Mouse (Mus musculus) embryonic facial prominence, embryonic 11.5 days (tissue): ENCODE data around the gene Smad3. TPM values are rescaled to one million over a fixed set of nuclear protein-coding genes. Genes with fewer than 3 reads are reported as not detected.
A peak's percentile ranks its signal among the peaks of the same experiment; 100 is the strongest.

ENCODE experiments used
- ATAC-seq: fragments of 200-750 bp; cut with Nextera tagmentation; replicated peaks from 2 replicates; pipeline ENCODE4 v1.8.0; 2017; ENCODE audit warnings: low read depth; ENCODE audit not compliant: insufficient number of reproducible peaks, low FRiP score, low TSS enrichment
- DNase-seq: peaks from one replicate; pipeline ENCODE4 v3.0.0-alpha.2; 2015; ENCODE audit warnings: low spot score
- H3K27ac ChIP-seq: fragments of 300-500 bp; sonication (generic); replicated peaks from 2 replicates; pipeline ENCODE4 v1.5.1; 2014; ENCODE audit warnings: mild to moderate bottlenecking, low read depth, low read length, control low read depth
- H3K27me3 ChIP-seq: fragments of 300-500 bp; sonication (generic); 2 replicates; pipeline ENCODE4 v1.6.1; 2014; ENCODE audit warnings: mild to moderate bottlenecking, low read length, moderate library complexity, mixed read lengths; ENCODE audit not compliant: control insufficient read depth, insufficient read depth
- H3K36me3 ChIP-seq: fragments of 300-500 bp; sonication (generic); replicated peaks from 2 replicates; pipeline ENCODE4 v1.6.1; 2014; ENCODE audit warnings: low read depth, mild to moderate bottlenecking, low read length, moderate library complexity, mixed read lengths; ENCODE audit not compliant: control insufficient read depth, insufficient read depth
- H3K4me1 ChIP-seq: fragments of 300-500 bp; sonication (generic); 2 replicates; pipeline ENCODE4 v1.6.1; 2014; ENCODE audit warnings: low read length, mixed read lengths; ENCODE audit not compliant: control insufficient read depth, insufficient read depth
- H3K4me2 ChIP-seq: fragments of 300-500 bp; sonication (generic); 2 replicates; pipeline ENCODE4 v1.6.1; 2014; ENCODE audit warnings: low read depth, mild to moderate bottlenecking, control low read depth, low read length, moderate library complexity
- H3K4me3 ChIP-seq: fragments of 300-500 bp; sonication (generic); 2 replicates; pipeline ENCODE4 v1.5.1; 2014; ENCODE audit warnings: low read depth, low read length, control low read depth
- H3K9ac ChIP-seq: fragments of 300-500 bp; sonication (generic); replicated peaks from 2 replicates; pipeline ENCODE4 v1.6.1; 2014; ENCODE audit warnings: mild to moderate bottlenecking, control low read depth, low read length
- H3K9me3 ChIP-seq: fragments of 300-500 bp; sonication (generic); replicated peaks from 2 replicates; pipeline ENCODE4 v1.6.1; 2016; ENCODE audit warnings: mild to moderate bottlenecking, low read length, inconsistent platforms, mixed read lengths; ENCODE audit not compliant: control insufficient read depth
- WGBS: fragments of 180-500 bp; shearing (Covaris S2); extraction: QIAGEN DNeasy Blood & Tissue Kit; methylation state at CpG from one replicate; pipeline ENCODE4 v1.1.7; 2014; 5-methylcytosine and 5-hydroxymethylcytosine counted together
- polyA plus RNA-seq: library from polyadenylated mRNA; unstranded; fragments of >200 nt; fragmentation: Nextera tagmentation; extraction: Ambion mirVana; gene quantifications from 2 replicates; pipeline ENCODE4 v1.2.1, GENCODE M21; 2014

Gene Smad3
- polyA plus RNA-seq, 1 experiment from 2014 or later = 19.0 TPM

DNA sequence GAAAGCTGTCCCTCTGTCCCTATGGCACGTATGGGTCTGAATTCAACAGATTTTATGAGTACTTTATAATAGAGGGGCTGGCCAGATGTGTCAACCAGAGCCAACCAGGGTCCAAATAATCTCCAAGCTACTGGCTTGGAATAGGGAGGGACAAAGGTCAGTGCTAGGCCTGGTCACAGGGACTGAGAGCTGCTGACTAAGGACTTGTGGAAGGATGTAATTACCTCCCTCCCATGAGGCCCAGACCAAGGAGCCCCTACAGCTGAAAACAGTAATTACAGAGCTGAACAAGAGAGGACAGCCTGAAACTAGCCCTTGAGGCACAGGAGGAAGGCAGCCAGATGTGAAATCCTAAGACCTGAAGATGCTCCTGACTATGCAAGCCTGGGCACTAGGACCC, 89.2 kb downstream of the Smad3 start:
- no peak overlapping the region for H3K4me3 ChIP-seq
- no peak for DNase-seq
- H3K9me3 ChIP-seq = no peaks in the 10 kb centered on the region
- H3K4me2 ChIP-seq = no peak overlapping the region
- no peaks in the 10 kb centered on the region for H3K36me3 ChIP-seq
- 43% methylated on average over 1 of the region's 1 CpGs for WGBS
- H3K27ac ChIP-seq = no peak overlapping the region
- peaks cover 5% of the 10 kb centered on the region; the same call in 1 of the 2 replicates for H3K4me1 ChIP-seq
- H3K27me3 ChIP-seq = no peaks in the 10 kb centered on the region
- ATAC-seq = no peak
- no peak overlapping the region for H3K9ac ChIP-seq

DNA sequence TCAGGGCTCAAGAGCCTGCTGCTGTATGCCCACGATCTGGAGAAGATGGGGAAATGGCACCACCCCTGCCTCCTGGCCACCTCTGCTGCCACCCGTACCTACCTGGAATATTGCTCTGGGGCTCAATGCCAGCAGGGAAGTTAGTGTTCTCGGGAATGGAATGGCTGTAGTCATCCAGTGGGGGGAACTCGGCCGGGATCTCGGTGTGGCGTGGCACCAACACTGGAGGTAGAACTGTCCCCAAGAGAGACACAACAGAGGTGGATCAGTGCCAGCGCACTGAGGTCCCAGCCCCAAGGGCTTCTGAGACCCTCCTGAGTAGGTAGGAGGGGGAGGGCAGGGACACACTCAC, 90.4 kb downstream of the Smad3 start:
- Histone ChIP-seq H3K9me3 (no peaks in the 10 kb centered on the region), H3K27me3 (no peaks in the 10 kb centered on the region), H3K36me3 (no peaks in the 10 kb centered on the region), H3K4me2 (no peak overlapping the region), H3K9ac (no peak overlapping the region), H3K27ac (no peak overlapping the region), H3K4me1 (peaks cover 8% of the 10 kb centered on the region; the same call in 1 of the 2 replicates), H3K4me3 (no peak overlapping the region)
- ATAC-seq (no peak), DNase-seq (no peak)
- WGBS = 82% methylated on average over 8 of the region's 8 CpGs

DNA sequence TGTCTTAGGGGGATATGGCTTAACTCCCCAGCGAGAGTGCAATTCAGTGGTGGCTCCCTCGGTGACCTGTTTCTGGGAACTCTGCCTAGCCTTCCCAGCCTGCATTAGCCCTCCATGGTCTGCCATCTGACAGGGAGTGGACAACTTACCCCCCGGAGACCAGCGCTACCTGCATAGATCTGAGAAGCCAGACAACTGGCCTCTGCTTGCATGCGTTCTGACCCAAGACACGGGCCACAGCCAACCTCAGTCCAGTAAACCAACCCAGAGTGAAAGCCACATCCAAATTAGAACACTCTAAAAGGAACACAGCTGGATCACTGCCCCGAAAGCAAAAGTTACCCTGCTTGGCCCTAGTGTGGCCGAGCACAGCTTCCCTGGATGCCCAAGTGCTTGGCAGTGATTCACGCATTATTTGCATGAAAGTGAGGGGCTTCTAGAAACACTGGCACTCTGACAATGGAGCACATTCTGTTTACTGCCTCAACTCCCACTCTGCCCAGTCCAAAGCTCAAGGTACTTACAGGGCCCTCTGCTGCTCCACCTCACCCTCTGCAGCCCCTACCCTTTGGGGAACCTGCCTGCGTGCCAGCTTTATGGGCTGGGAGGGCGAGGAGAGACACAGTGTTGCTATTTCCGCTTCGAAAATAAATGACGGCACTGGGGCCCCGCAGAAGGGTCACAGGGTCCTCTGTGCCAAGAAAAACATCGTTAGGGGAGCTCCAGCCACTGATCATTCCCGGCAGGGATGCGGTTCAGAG, 91.0 kb downstream of the Smad3 start:
- H3K9me3 ChIP-seq = no peaks in the 10 kb centered on the region
- ATAC-seq (no peak), DNase-seq (no peak)
- 61% methylated on average over 18 of the region's 18 CpGs for WGBS
- no peaks in the 10 kb centered on the region for H3K27me3 ChIP-seq
- no peak overlapping the region for H3K4me3 ChIP-seq
- no peak overlapping the region for H3K27ac ChIP-seq
- H3K36me3 ChIP-seq = no peaks in the 10 kb centered on the region
- no peak overlapping the region for H3K9ac ChIP-seq
- H3K4me2 ChIP-seq = no peak overlapping the region
- H3K4me1 ChIP-seq = peaks cover 8% of the 10 kb centered on the region; the same call in 1 of the 2 replicates

DNA sequence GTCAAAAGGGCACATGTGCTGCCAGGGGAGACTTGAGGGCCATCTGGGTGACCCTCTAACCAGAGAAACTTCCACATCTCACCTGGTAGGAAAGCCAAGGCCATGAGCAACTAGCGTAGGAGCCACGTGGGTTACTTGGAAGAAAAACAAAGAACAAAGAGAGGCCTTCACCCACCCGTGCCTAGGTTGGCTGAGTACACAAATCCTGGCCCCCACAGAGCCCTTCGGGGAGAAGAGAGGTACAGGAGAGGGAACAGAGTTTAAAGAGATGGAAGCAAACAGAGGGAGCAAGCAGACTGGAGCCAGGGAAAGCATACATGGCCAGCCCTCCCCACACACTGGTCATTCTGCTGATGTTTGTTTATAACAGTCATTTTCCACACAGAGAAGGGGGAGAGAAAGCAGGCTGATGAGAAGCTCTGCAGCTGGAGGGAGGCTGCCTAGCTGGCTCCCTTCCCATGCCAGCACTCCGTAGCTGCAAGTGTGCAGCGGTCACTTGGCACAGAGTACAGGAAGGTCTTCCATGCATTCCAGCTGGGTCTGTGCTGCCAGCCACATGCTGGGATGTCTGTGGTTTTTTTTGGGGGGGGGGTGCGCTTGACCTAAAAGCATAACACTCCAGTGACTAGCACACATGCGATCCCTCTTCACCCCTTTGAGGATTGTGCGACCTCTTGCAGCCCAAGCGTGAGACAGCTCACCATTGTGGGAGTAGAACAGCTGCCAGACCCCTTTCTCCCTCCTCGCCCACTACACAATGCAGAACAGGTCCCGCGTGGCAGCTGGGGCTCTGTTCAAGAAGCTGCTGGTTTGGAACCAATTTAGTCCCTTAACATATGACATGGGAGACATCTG, 92.8 kb downstream of the Smad3 start:
- Histone ChIP-seq H3K4me2 (no peak overlapping the region), H3K36me3 (no peaks in the 10 kb centered on the region), H3K27ac (no peak overlapping the region), H3K9me3 (no peaks in the 10 kb centered on the region), H3K27me3 (no peaks in the 10 kb centered on the region), H3K4me3 (no peak overlapping the region), H3K4me1 (peaks cover 8% of the 10 kb centered on the region; the same call in 1 of the 2 replicates), H3K9ac (no peak overlapping the region)
- DNase-seq = no peak
- 49% methylated on average over 13 of the region's 13 CpGs for WGBS
- ATAC-seq = no peak

DNA sequence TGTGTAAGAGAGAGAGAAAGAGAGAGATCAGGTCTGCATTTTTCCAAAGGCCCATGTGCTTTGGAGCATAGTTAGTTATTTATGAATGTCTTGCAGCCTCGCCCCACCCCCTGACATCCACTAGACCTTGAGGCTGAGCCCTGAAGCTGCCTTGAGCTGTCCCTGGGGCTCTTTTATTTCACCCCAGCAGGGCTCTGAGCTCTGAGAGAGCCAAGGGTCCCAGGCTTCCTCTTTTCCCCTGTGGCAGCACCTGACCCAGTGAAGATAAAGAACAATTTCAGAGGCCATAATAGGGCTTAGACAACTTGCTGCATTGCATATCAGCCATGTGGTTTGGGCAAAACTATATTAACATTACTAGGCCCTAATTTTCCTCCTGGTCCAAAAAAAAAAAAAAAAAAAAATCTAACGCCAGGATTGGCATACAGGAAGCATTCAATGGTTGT, 93.5 kb downstream of the Smad3 start:
- WGBS = 61% methylated on average over 2 of the region's 2 CpGs
- Histone ChIP-seq H3K36me3 (no peaks in the 10 kb centered on the region), H3K27ac (no peak overlapping the region), H3K4me1 (peaks cover 8% of the 10 kb centered on the region; the same call in 1 of the 2 replicates), H3K4me3 (no peak overlapping the region), H3K27me3 (no peaks in the 10 kb centered on the region), H3K9ac (no peak overlapping the region), H3K4me2 (no peak overlapping the region), H3K9me3 (no peaks in the 10 kb centered on the region)
- ATAC-seq = no peak
- no peak for DNase-seq

DNA sequence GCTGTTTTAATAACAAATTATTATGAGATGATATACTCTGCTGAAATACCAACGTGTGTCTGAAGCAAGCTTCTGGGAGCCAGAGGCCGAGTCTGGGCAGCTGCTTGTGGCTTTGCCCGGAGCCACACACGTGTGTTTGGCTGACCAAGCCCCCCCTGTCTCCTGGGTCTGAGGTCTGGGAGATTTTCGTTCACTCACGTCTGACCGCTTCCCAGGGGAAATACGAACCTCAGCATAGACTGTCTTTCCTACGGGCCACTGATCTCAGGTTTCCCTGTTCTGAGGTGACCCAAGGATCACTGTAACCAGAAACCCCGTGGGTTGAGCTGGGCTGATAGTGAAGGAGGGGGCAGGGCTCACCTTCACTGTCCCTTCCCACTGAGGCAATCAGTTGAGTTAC, 94.6 kb downstream of the Smad3 start:
- no peak overlapping the region for H3K4me3 ChIP-seq
- no peak overlapping the region for H3K4me2 ChIP-seq
- DNase-seq = peak; percentile 21
- H3K9me3 ChIP-seq = no peaks in the 10 kb centered on the region
- WGBS = 21% methylated on average over 10 of the region's 10 CpGs
- H3K27me3 ChIP-seq = no peaks in the 10 kb centered on the region
- H3K36me3 ChIP-seq = no peaks in the 10 kb centered on the region
- no peak overlapping the region for H3K27ac ChIP-seq
- 0 out of 2 replicates have a peak, but pooled peaks have one; percentile 17 for ATAC-seq
- H3K9ac ChIP-seq = no peak overlapping the region
- peaks cover 8% of the 10 kb centered on the region; the same call in 1 of the 2 replicates for H3K4me1 ChIP-seq

DNA sequence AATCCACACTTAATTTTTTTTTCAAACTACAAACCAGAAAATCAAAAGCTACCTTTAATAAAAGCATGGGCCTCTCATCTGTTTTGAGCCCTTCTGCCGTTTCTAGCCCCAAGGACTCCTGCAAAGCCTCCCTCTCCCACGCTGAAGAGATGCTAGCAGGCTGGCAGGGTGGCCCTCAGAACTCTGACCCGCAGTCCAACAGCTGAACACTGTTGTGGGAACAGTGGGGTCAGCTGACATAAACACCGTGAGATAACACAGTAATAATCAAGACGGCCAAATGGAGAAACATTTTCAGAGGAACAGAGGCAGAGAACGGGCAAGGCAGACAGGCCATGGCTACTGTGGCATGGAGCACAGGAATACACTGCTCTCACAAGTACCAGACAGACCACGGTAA, 95.0 kb downstream of the Smad3 start:
- ATAC-seq = no peak
- Histone ChIP-seq H3K36me3 (no peaks in the 10 kb centered on the region), H3K27me3 (no peaks in the 10 kb centered on the region), H3K27ac (no peak overlapping the region), H3K4me3 (no peak overlapping the region), H3K4me1 (peaks cover 8% of the 10 kb centered on the region; the same call in 1 of the 2 replicates), H3K9ac (no peak overlapping the region), H3K9me3 (no peaks in the 10 kb centered on the region), H3K4me2 (no peak overlapping the region)
- DNase-seq = no peak
- 70% methylated on average over 7 of the region's 7 CpGs for WGBS

DNA sequence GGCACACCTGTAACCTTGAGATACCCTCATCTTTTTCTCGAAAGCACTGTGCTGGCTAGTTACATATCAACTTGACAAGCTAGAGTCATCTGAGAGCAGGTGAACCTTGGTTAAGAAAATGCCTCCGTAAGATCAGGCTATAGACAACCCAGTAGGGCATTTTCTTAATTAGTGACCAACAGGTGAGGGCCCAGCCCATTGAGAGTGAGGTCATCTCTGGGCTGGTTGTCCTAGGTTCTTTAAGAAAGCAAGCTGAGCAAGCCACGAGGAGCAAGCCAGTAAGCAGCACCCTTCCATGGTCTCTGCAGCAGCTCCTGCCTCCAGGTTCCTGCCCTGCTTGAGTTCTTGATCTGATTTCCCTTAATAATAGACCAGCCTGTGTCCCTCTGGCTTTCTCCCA, 97.1 kb downstream of the Smad3 start:
- WGBS = 91% methylated on average over 3 of the region's 3 CpGs
- Histone ChIP-seq H3K4me3 (no peak overlapping the region), H3K9ac (no peak overlapping the region), H3K36me3 (no peaks in the 10 kb centered on the region), H3K9me3 (no peaks in the 10 kb centered on the region), H3K27me3 (no peaks in the 10 kb centered on the region), H3K4me1 (peaks cover 8% of the 10 kb centered on the region; the same call in 1 of the 2 replicates), H3K4me2 (no peak overlapping the region), H3K27ac (no peak overlapping the region)
- ATAC-seq (no peak), DNase-seq (no peak)
